Mouse (Mus musculus) E14TG2a.4 (cell line): Measurements from ENCODE around the gene Mmel1.

Source experiments
- CTCF ChIP-seq: conservative IDR thresholded peaks from 2 replicates; pipeline ENCODE4 v1.5.1; 2014; ENCODE audit warnings: low read length
- NANOG ChIP-seq: IDR thresholded peaks from 2 replicates; pipeline ENCODE4 v1.6.1; 2014; ENCODE audit warnings: borderline replicate concordance, low read length, mixed read lengths

DNA sequence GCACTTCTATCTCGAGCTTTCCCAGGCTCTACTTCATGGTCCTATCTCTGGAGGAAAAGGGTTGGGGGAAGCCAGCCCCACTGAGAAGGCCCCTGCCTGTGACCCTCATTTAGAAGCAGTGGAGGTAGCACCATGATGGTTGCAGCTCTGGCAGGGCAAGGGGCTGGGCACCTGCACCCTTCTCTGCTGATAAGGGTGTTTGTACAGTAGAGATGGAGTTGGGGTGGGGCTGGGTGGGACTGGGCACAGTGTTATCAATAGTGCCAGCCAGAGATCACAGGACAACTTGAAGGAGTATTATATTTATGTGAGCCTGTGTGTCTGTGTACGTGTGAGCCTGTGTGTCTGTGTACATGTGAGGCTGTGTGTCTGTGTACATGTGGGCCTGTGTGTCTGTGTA, 42.3 kb downstream of the Mmel1 start:
- TF ChIP-seq NANOG (no peak), CTCF (no peak)
